Mouse (Mus musculus) limb, embryonic 12.5 days (tissue): ENCODE results near the gene Meis2. TPM values are rescaled to one million over a fixed set of nuclear protein-coding genes. Genes with fewer than 3 reads are reported as not detected.

ENCODE experiments used
- ATAC-seq: fragments of 200-750 bp; cut with Nextera tagmentation; 2 replicates; pipeline ENCODE4 v1.8.0; 2017; ENCODE audit warnings: low read depth, moderate TSS enrichment; ENCODE audit not compliant: insufficient number of reproducible peaks, insufficient read depth, low FRiP score, low TSS enrichment
- H3K27ac ChIP-seq: fragments of 300-500 bp; sonication (generic); 2 replicates; pipeline ENCODE4 v1.5.1; 2016; ENCODE audit warnings: mild to moderate bottlenecking, moderate library complexity
- H3K27me3 ChIP-seq: fragments of 300-500 bp; sonication (generic); 2 replicates; pipeline ENCODE4 v1.6.1; 2016; ENCODE audit warnings: mild to moderate bottlenecking, moderate library complexity
- H3K36me3 ChIP-seq: fragments of 300-500 bp; sonication (generic); 2 replicates; pipeline ENCODE4 v1.6.1; 2016; ENCODE audit warnings: mild to moderate bottlenecking, moderate library complexity
- H3K4me1 ChIP-seq: fragments of 300-500 bp; sonication (generic); replicated peaks from 2 replicates; pipeline ENCODE4 v1.6.1; 2016
- H3K4me2 ChIP-seq: fragments of 300-500 bp; sonication (generic); 2 replicates; pipeline ENCODE4 v1.6.1; 2016; ENCODE audit warnings: mild to moderate bottlenecking, moderate library complexity
- H3K4me3 ChIP-seq: fragments of 300-500 bp; sonication (generic); replicated peaks from 2 replicates; pipeline ENCODE4 v1.5.1; 2016; ENCODE audit warnings: mild to moderate bottlenecking
- H3K9ac ChIP-seq: fragments of 300-500 bp; sonication (generic); replicated peaks from 2 replicates; pipeline ENCODE4 v1.6.1; 2016; ENCODE audit warnings: mild to moderate bottlenecking, moderate library complexity
- H3K9me3 ChIP-seq: fragments of 300-500 bp; sonication (generic); 2 replicates; pipeline ENCODE4 v1.6.1; 2016; ENCODE audit warnings: mild to moderate bottlenecking, moderate library complexity
- WGBS: fragments of 180-500 bp; shearing (Covaris S2); methylation state at CpG from one replicate; pipeline ENCODE4 v1.1.7; 2016; 5-methylcytosine and 5-hydroxymethylcytosine counted together
- polyA plus RNA-seq: library from polyadenylated mRNA; unstranded; fragments of >200 nt; fragmentation: Nextera tagmentation; extraction: Ambion mirVana; gene quantifications from 2 replicates; pipeline ENCODE4 v1.2.1, GENCODE M21; 2016

Gene Meis2
- polyA plus RNA-seq, 1 experiment from 2014 or later, result 20.5 TPM

- H3K4me3 ChIP-seq, result no peak overlapping the region
- ATAC-seq, result no peak
- no peak overlapping the region for H3K27ac ChIP-seq
- H3K36me3 ChIP-seq, result no peaks in the 10 kb centered on the region
- H3K4me1 ChIP-seq, result peaks cover 10% of the 10 kb centered on the region; the same call in 1 of the 2 replicates
- no peak overlapping the region for H3K9ac ChIP-seq
- H3K9me3 ChIP-seq, result no peaks in the 10 kb centered on the region
- WGBS, result 67% methylated on average over 7 of the region's 7 CpGs
- H3K4me2 ChIP-seq, result no peak overlapping the region
- peaks cover 31% of the 10 kb centered on the region for H3K27me3 ChIP-seq
Observed at GRCm38 (mm10) chr2:116045048-116045447, 20.6 kb downstream of the Meis2 start.

- H3K27ac ChIP-seq, result no peak overlapping the region
- H3K9me3 ChIP-seq, result no peaks in the 10 kb centered on the region
- H3K27me3 ChIP-seq, result peaks cover 24% of the 10 kb centered on the region
- no peak overlapping the region for H3K4me2 ChIP-seq
- H3K9ac ChIP-seq, result no peak overlapping the region
- H3K36me3 ChIP-seq, result no peaks in the 10 kb centered on the region
- no peak for ATAC-seq
- no peak overlapping the region for H3K4me3 ChIP-seq
- peaks cover 10% of the 10 kb centered on the region; the same call in 1 of the 2 replicates for H3K4me1 ChIP-seq
- 62% methylated on average over 12 of the region's 12 CpGs for WGBS
Observed at GRCm38 (mm10) chr2:116042934-116043698, 22.5 kb downstream of the Meis2 start.

- H3K27me3 ChIP-seq, result peaks cover 22% of the 10 kb centered on the region
- no peak overlapping the region for H3K4me2 ChIP-seq
- H3K9me3 ChIP-seq, result no peaks in the 10 kb centered on the region
- H3K4me1 ChIP-seq, result peaks cover 10% of the 10 kb centered on the region; the same call in 1 of the 2 replicates
- no peak overlapping the region for H3K9ac ChIP-seq
- H3K36me3 ChIP-seq, result no peaks in the 10 kb centered on the region
- H3K27ac ChIP-seq, result no peak overlapping the region
- WGBS, result 60% methylated on average over 9 of the region's 9 CpGs
- ATAC-seq, result no peak
- no peak overlapping the region for H3K4me3 ChIP-seq
Observed at GRCm38 (mm10) chr2:116042447-116042846, 23.2 kb downstream of the Meis2 start.

GRCm38 (mm10) chr2:116041683-116042262, 23.9 kb downstream of the Meis2 start:
- Histone ChIP-seq H3K27me3 (peaks cover 17% of the 10 kb centered on the region), H3K27ac (no peak overlapping the region), H3K9me3 (no peaks in the 10 kb centered on the region), H3K36me3 (no peaks in the 10 kb centered on the region), H3K4me2 (no peak overlapping the region), H3K9ac (no peak overlapping the region), H3K4me3 (no peak overlapping the region), H3K4me1 (peaks cover 10% of the 10 kb centered on the region; the same call in 1 of the 2 replicates)
- no peak for ATAC-seq
- 91% methylated on average over 9 of the region's 9 CpGs for WGBS

GRCm38 (mm10) chr2:116035345-116035744, 30.3 kb downstream of the Meis2 start:
- Histone ChIP-seq H3K27me3 (peaks cover 2% of the 10 kb centered on the region), H3K36me3 (no peaks in the 10 kb centered on the region), H3K4me3 (no peak overlapping the region), H3K4me1 (no peaks in the 10 kb centered on the region), H3K4me2 (no peak overlapping the region), H3K27ac (no peak overlapping the region), H3K9me3 (no peaks in the 10 kb centered on the region), H3K9ac (no peak overlapping the region)
- WGBS, result 94% methylated on average over 5 of the region's 5 CpGs
- no peak for ATAC-seq

- Histone ChIP-seq H3K9ac (no peak overlapping the region), H3K27me3 (no peaks in the 10 kb centered on the region), H3K9me3 (no peaks in the 10 kb centered on the region), H3K4me1 (no peaks in the 10 kb centered on the region), H3K4me3 (no peak overlapping the region), H3K4me2 (no peak overlapping the region), H3K36me3 (no peaks in the 10 kb centered on the region), H3K27ac (no peak overlapping the region)
- 60% methylated on average over 3 of the region's 3 CpGs for WGBS
- ATAC-seq, result no peak
Observed at GRCm38 (mm10) chr2:116028127-116028526, 37.5 kb downstream of the Meis2 start.

- Histone ChIP-seq H3K27me3 (peaks cover 5% of the 10 kb centered on the region; the same call in 1 of the 2 replicates), H3K4me1 (peaks cover 29% of the 10 kb centered on the region), H3K27ac (no peak overlapping the region), H3K36me3 (no peaks in the 10 kb centered on the region), H3K9me3 (no peaks in the 10 kb centered on the region), H3K4me2 (no peak overlapping the region), H3K4me3 (no peak overlapping the region), H3K9ac (no peak overlapping the region)
- no peak for ATAC-seq
- WGBS, result 76% methylated on average over 5 of the region's 5 CpGs
Observed at GRCm38 (mm10) chr2:116022876-116023275, 42.8 kb downstream of the Meis2 start.

- 67% methylated on average over 4 of the region's 4 CpGs for WGBS
- peaks cover 29% of the 10 kb centered on the region for H3K4me1 ChIP-seq
Observed at GRCm38 (mm10) chr2:116021931-116022330, 43.7 kb downstream of the Meis2 start.

GRCm38 (mm10) chr2:116021046-116021445, 44.6 kb downstream of the Meis2 start:
- Histone ChIP-seq H3K4me3 (no peak overlapping the region), H3K36me3 (no peaks in the 10 kb centered on the region), H3K4me1 (peaks cover 29% of the 10 kb centered on the region), H3K27ac (peak overlapping the region; percentile 60), H3K27me3 (peaks cover 5% of the 10 kb centered on the region; the same call in 1 of the 2 replicates), H3K9me3 (no peaks in the 10 kb centered on the region), H3K4me2 (peak overlapping the region; percentile 42), H3K9ac (no peak overlapping the region)
- ATAC-seq, result peak; percentile 48; the same call in 1 of the 2 replicates
- 5% methylated on average over 9 of the region's 9 CpGs for WGBS

More at GRCm38 (mm10) chr2:116021931-116022330, 43.7 kb downstream of the Meis2 start:
- H3K9me3 ChIP-seq, result no peaks in the 10 kb centered on the region
- no peak overlapping the region for H3K9ac ChIP-seq
- no peak for ATAC-seq
- no peak overlapping the region for H3K4me3 ChIP-seq
- peaks cover 5% of the 10 kb centered on the region; the same call in 1 of the 2 replicates for H3K27me3 ChIP-seq
- no peak overlapping the region for H3K4me2 ChIP-seq
- no peak overlapping the region for H3K27ac ChIP-seq
- no peaks in the 10 kb centered on the region for H3K36me3 ChIP-seq

- peaks cover 29% of the 10 kb centered on the region for H3K4me1 ChIP-seq
- H3K4me3 ChIP-seq, result no peak overlapping the region; the same call in 1 of the 2 replicates
- 13% methylated on average over 5 of the region's 5 CpGs for WGBS
- 0 out of 2 replicates have a peak overlapping the region, but pooled peaks have one; percentile 60 for H3K27ac ChIP-seq
- H3K36me3 ChIP-seq, result no peaks in the 10 kb centered on the region
- peak; percentile 72 for ATAC-seq
- peaks cover 5% of the 10 kb centered on the region; the same call in 1 of the 2 replicates for H3K27me3 ChIP-seq
- H3K9me3 ChIP-seq, result no peaks in the 10 kb centered on the region
- no peak overlapping the region for H3K9ac ChIP-seq
- H3K4me2 ChIP-seq, result peak overlapping the region; percentile 42
Observed at GRCm38 (mm10) chr2:116020451-116020951, 45.1 kb downstream of the Meis2 start.

GRCm38 (mm10) chr2:116019959-116020358, 45.7 kb downstream of the Meis2 start:
- H3K36me3 ChIP-seq, result no peaks in the 10 kb centered on the region
- no peak overlapping the region for H3K9ac ChIP-seq
- peaks cover 29% of the 10 kb centered on the region for H3K4me1 ChIP-seq
- peak overlapping the region; percentile 42 for H3K4me2 ChIP-seq
- H3K27me3 ChIP-seq, result peaks cover 5% of the 10 kb centered on the region; the same call in 1 of the 2 replicates
- WGBS, result 27% methylated on average over 9 of the region's 9 CpGs
- ATAC-seq, result 0 out of 2 replicates have a peak, but pooled peaks have one; percentile 17
- H3K27ac ChIP-seq, result no peak overlapping the region
- H3K9me3 ChIP-seq, result no peaks in the 10 kb centered on the region
- H3K4me3 ChIP-seq, result no peak overlapping the region
